Mouse (Mus musculus) erythroblast, embryonic 14.5 days (primary cell): ENCODE data around the gene Slc16a3.

Experiments
- GATA1 ChIP-seq: IDR thresholded peaks from 2 replicates; pipeline ENCODE4 v1.6.1; 2012; ENCODE audit warnings: low read length, inconsistent platforms, mixed read lengths
- TAL1 ChIP-seq: IDR thresholded peaks from 3 replicates; pipeline ENCODE4 v1.6.1; 2012; ENCODE audit warnings: low read length, inconsistent platforms, mixed read lengths

DNA sequence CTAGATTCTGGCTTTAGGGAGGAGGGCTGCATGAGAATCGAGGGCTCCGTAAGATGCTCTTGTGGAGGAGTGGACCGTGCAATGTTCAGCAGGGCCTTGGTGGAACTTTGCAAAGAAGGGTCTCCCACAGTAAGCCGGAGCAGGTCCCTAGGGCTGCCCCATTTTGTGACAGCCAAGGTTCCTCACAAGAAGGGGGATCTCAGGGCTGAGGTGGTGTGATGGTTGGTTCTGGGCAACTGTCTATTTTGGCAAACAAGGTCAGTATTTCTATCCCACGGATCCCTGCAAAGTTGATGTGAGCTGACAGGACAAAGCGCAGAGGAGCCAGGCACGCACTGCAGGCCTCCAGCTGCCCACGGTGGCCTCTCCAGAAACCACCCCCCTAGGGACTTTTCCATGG, 3.0 kb downstream of the Slc16a3 start:
- no peak for TF ChIP-seq TAL1
- TF ChIP-seq GATA1 = no peak
